Mouse (Mus musculus) adrenal gland (tissue): ENCODE data around the gene Chaf1a.

Source experiments
- intact Hi-C: fragments of 180-260 bp; cut with DNase I; formaldehyde crosslinking; loops from one replicate; pipeline ENCODE4 v1.15.1; 2025
- long read RNA-seq, 2 experiments: library from polyadenylated mRNA; unstranded; transcript quantifications; one replicate each; pipeline ENCODE4 v2.0.0; 2020; ENCODE audit warnings: borderline replicate concordance in 1 of 2; ENCODE audit not compliant: insufficient replicate concordance in 1 of 2

Gene Chaf1a
- long read RNA-seq, experiment 1, partial matches to known transcripts: 0 of 1 reads
- long read RNA-seq, experiment 1, other reads (novel, unspliced or antisense): 1 of 1 reads
- long read RNA-seq, experiment 2, partial matches to known transcripts: 0 of 1 reads
- long read RNA-seq, experiment 2, other reads (novel, unspliced or antisense): 1 of 1 reads

DNA sequence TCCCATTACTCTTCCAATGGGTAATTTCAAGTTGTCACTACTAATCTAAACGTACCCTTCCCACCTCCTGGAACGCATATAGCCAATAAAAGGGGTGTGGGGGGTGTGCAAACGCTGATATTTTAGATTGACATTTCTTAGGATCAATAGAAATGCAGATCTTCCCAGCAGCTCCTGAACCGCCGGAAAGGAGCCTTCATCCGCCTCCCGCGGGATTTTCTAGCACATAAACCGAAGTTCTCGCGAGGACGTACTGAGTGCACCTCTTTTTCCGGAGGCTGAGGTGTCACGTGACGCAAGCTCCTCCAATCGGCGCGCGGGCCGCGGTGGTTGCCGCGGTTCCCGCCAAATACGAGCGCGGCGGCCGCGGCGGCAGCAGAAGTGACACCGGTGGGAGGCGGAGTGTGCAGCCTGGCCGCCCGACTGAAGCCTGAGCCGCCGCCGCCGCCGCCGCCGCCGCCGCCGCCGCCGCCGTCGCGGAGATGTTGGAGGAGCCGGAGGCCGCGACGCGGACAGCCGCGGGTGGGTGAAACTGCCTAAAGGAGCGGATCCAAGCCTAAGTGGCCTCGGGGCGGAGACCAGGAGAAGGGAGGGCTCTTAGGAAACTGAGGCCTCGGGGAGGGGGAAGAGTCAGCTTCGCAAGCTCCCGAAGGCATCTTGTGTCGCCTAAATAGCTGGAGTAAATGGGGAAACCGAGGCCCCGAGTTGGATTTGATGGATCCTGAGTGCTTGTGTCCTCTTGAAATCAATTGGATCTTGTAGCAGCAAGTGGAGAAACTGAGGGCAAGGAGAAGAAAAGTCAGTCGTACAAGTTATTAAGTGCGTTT, at the start of gene Chaf1a:
Gene Chaf1a, plus strand, starts transcription at position 410 of the 827 bp plus-strand sequence.
- intact Hi-C loops: no loop called here

DNA sequence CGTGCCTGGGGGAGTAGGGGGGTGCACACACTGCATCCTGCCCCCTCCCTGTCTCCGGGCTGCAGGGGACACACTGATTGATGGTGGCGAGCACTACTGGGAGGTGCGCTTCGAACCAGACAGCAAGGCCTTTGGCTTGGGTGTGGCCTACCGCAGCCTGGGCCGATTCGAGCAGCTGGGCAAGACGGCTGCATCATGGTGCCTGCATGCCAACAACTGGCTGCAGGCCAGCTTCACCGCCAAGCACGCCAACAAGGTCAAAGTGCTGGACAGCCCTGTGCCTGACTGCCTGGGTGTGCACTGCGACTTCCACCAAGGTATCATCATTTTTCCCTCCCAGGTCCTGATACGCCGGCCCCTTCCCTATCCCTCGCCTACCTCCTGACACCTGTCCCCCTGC, 44.2 kb upstream of the Chaf1a start:
- intact Hi-C loops: no loop called here

DNA sequence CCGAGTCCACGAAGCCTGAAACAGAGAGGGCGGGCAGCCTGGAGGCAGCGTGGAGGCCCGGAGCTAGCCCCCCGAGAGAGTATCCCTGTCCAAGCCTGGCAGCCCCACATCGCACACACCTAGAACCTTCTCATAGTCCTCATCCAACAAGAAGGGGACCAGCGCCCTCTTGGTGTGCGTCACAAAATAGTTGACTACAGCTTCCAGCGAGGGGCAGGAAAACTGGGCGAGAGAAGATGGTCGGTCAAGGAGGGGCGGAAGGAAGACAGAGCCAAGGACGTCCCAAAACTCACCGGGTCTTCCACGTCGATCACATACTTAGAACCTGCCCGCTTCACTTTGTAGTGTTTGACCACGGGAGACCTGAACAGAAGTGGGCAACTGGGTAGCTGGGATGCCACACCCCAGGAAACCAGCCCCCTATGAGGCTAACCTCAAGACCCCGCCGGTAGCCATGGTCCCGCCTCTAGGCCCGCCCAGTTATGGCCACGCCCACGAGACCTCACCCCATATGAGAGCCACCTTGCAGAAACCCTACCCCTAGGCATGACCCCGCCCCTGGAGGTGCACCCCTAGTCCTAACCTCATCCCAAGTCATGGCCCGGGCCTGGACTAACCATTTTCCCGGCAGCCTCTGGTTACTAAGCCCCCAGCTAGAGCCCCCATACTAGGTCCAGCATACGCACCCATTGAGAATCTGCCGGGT, 40.3 kb upstream of the Chaf1a start:
- intact Hi-C loops: no loop called here

DNA sequence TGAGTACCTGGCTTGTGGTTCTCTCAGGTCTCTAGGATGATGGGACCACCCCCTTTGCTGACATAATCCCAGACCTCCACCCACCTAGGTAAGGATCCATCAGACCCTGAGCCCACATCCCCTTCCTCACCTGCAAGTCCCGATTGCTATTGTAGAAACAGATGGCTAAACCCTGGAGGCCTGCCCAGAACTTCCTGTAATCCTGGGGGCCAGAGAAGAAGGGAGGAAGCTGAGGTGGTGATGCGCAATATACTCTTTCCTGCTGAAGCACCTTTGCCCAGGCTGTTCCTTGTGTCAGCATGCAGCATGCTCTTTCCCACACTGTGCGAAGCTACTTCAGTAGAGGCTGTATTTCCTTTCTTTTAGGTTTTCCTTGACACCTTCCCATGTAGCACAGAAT, 37.2 kb upstream of the Chaf1a start:
- intact Hi-C loops: no loop called here

DNA sequence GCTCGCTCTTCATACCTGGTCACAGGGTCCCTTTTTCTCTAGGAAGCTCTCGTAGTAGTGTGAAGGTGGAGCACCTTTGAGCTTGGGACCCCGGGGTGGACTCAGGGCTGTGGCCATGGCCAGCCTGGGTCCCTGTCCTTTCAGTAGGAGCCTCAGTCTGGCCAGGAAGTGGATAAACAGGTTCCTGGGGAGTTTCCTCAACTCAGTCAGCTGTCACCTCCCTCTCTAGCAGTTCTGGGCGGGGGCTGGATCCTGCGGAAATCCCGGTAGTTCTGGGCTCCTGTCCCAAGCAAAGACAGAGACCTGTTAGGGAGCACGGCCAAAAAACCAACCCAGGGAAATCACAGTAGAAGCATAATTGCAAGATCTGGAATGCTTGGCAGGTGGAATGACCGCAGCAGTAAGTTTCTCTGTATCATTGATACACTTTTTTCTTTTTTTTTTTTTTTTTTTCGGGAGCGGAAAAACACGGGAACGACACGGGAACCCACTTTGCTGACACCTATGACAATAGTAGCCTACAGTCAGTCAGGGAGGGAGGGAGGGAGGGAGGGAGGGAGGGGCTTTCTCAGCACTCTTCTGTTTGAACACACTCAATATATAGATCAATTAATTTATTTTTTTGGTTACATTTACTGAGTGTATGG, 34.7 kb upstream of the Chaf1a start, which contains the start of the genes Stap2 and Mpnd:
Gene Stap2, minus strand, starts transcription at position 170 of the 647 bp plus-strand sequence.
Gene Mpnd, plus strand, starts transcription at position 297 of the 647 bp plus-strand sequence.
- intact Hi-C loops: no loop called here

DNA sequence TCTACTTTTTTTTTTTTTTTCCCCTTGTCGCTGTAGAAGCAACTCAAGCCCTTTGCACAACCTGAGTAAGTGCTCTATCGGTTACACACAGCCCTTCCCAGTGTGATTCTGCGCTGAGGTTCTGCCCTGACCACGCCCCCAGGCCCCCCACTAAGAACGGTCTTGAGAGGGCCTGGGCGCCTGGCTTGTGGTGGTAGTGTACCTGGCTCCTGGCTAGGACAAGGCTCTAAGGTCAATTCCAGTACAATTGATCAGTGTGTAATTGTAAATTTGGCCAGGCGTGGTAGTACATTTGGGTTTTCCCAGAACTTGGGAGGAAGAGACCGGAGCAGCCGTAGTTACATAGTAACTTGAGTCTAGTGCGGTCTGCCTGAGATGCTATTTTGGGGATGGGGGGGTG, 33.3 kb upstream of the Chaf1a start:
- intact Hi-C loops: no loop called here

DNA sequence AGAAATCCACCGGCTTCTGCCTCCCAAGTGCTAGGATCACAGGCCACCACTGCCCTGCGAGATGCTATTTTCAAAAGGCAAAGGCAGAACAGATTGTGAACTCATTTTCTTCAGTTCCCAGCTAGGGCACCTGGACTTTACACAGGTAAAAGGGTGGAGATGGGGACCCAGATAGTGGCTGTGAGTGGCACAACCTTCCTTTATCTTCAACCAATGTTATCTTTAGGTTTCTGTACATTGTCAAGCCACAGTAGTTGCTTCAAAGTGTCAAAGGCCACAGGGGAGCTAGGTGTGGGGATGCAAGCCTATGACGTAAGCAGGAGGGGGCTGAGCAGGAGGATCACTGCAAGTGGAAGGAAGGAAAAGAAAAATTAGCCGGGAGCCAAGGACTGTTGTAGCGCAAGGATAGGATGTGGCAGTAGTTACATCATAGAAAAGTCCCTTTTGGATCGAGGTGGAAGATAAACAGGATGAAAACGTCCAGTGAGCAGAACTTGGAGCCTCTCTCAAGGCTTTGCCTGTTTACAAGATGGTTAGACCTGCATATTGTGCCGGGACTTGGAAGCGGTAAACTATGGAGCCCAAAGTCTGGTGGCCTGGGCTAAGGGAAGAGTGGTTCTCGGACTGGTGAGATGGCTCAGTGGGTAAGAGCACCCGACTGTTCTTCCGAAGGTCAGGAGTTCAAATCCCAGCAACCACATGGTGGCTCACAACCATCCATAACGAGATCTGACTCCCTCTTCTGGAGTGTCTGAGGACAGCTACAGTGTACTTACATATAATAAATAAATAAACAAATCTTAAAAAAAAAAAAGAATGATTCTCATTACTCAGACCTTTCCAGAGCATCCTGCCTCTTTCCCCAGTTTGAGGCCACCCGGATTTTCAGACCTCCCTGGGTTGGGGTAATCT, 32.5 kb upstream of the Chaf1a start:
- intact Hi-C loops: loop anchor here (2.0 kb wide), 1 partner anchor 31 kb away; no protein-coding TSS in a partner anchor

DNA sequence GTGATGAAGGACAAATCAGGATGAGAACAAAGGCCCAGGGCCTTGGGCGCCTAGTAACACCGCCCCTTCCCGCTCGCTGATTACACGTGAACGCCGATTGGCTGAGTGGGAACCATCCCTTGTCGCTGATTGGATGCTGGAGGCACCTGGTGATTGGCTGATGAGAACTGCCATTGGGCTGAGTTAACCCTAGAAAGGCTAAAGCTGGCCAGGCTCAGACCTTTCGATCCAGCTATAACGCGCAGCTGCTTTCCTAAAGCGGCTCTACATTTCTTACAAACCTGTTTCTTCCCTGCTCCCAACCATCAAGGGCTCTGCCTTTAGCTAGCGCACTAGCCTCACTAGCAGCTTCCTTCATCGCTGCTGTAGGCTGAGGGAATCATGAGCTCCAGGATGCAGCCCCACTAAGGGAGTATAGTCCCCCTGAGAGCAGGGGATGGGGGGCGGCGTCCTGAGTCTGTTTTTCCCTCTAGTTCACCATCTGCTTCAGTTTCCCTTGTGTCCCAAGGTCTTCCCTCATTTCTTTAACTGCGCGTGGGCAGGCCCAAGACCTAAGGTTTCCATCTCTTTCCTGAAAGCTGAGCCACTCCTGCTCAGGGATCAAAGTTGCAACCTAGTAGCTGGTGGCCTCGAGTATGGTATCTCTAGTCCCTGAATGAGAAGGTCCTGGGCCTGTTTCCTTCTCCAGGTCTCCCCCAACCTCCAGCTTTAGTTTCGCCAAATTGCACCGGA, 31.7 kb upstream of the Chaf1a start:
- intact Hi-C loops: loop anchor here (2.0 kb wide), 1 partner anchor 32 kb away; no protein-coding TSS in a partner anchor

DNA sequence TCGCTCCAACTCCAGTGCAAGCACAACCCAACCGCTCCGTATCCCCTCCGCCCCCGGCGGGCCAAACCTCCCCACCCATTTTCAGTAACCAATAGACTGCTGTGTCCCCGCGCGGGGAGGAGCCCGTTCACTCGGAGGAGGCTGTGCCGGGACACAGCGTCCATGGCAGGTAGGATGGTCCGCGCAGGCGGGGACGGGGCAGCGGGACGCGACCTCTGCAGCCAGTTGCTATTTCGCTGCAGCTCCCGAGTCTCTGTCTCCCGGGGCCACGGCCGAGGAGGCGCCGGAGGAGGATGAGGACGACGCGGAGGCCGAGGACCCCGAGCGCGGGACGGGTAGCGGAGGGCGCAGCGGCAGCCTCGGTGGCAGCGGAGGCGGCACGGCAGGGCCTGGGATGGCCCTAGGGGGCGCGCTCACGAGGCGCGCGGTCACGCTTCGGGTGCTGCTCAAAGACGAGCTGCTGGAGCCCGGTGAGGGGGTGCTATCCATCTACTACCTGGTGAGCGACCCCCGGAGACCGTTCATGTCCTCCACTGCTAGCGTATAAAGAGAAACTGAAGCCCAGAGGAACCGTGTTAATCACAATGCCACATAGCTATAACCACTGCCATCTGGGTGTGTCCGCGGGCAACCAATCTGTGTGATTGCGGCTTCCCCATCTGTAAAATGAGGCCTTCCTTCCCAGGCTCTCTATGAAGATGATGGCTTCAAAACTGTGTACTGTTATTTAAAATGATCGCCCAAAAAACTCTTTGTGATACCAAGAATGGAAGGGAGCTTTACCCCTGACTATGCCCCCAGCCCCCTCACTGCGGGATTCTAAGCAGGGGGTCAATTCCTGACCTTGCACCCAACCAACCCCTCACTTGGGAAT, 30.9 kb upstream of the Chaf1a start:
- intact Hi-C loops: loop anchor here (2.0 kb wide), 1 partner anchor 33 kb away; no protein-coding TSS in a partner anchor

DNA sequence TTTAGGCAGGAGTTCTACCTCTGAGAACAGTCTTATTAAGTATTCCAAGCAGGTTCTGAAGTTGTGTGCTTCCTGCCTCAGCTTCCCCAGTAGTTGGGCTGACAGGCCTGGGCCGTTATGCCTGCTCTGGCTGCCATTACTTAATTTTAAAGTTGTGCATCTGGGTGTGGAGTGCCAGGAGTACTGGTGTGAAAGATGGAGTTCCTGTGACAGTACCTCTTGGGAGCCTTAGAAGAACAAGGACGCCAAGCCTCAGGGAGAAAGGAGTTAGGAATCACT, 30.3 kb upstream of the Chaf1a start:
- intact Hi-C loops: loop anchor here (2.0 to 5.0 kb wide), 2 partner anchors 33 to 53 kb away; partner anchors contain the start of gene Yju2

DNA sequence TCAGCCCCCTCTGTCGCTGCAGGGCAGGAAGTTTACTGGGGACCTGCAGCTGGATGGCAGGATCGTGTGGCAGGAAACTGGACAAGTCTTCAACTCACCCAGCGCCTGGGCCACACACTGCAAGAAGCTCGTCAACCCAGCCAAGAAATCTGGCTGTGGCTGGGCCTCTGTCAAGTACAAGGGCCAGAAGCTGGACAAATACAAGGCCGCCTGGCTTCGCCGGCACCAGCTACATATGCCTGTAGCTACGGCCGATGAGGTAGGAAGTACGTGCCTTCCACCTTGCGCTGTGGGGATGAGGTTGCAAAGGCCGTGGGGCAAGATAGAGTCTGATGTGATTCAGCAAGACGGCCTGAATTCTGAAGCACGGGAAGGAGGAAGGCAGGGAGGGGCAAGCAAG, 30.0 kb upstream of the Chaf1a start:
- intact Hi-C loops: loop anchor here (5.0 kb wide), 1 partner anchor 53 kb away; the partner anchor contains the start of gene Yju2

DNA sequence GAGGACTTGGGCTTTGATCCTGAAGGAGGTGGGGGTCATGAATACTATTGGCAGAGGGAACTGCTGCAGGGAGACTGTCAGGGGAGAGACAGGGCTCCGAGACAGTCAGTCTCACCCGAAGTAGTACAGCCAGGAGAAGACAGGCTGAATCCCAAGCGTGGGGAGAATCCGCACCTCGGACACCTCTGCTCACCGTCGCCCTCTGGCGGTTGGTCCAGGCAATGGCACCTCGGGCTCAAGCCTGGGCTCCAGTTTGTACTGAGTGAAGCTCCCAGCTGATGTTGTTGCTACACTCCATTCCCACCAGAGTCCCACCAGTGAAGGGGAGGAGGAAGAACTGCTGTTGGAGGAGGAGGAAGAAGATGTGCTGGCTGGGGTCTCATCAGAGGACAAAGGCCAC, 29.6 kb upstream of the Chaf1a start:
- intact Hi-C loops: loop anchor here (5.0 kb wide), 1 partner anchor 53 kb away; the partner anchor contains the start of gene Yju2

DNA sequence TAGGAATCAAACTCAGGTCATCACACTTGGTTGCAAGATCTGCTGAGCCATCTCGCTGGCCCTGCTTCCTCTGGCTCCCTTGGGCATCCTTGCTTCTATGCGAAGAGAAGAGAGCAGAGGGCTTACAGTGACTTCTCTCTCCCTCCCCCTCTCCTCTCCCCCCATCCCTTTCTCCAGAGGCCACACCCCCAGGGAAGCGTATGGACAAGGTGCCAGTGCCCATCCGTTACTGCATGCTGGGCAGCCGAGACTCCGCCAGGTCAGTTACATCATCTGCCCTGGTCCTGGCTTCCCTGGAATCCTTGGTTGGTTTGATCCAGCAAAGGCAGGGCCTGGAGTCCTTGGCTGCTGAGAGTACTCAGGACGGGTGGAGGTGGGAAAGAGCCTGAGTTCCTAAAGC, 28.8 kb upstream of the Chaf1a start:
- intact Hi-C loops: loop anchor here (5.0 kb wide), 1 partner anchor 54 kb away; the partner anchor contains the start of gene Yju2

DNA sequence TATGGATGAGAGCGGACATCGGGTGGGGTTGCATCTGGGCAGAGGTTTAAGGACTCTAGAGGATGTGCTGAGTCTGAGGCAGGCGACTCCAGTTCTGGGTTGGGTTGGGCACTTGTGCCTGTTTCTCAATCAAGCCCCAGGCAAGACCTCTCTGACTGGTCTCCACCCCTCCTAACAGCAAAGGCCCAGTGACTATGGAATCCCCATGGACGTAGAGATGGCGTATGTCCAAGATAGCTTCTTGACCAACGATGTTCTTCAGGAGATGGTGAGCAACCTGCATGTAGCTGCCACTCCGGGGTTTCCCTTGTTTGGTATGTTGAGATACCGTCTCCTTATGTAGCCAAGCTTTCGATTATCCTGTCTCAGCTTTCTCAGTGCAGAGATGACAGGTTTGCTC, 24.9 kb upstream of the Chaf1a start:
- intact Hi-C loops: no loop called here

DNA sequence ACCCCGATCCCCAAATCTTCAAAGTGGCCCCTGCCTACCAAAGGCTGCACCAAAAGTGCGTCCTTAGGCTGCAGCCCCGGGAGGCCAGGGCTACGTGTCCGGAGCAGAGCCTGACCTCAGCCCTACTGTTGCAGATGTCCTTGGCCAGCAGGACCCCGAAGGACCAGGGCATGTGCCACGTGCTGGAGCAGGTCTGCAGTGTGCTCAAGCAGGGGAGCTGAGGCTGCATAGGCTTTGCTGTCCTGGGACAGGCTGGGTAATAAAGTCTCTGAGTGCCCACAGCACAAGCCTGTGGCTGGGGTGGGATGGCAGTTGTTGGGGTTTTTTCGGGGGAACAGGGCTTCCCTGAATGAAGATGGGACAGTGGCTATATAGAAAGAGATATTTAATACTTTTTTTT, 23.9 kb upstream of the Chaf1a start:
- intact Hi-C loops: no loop called here

DNA sequence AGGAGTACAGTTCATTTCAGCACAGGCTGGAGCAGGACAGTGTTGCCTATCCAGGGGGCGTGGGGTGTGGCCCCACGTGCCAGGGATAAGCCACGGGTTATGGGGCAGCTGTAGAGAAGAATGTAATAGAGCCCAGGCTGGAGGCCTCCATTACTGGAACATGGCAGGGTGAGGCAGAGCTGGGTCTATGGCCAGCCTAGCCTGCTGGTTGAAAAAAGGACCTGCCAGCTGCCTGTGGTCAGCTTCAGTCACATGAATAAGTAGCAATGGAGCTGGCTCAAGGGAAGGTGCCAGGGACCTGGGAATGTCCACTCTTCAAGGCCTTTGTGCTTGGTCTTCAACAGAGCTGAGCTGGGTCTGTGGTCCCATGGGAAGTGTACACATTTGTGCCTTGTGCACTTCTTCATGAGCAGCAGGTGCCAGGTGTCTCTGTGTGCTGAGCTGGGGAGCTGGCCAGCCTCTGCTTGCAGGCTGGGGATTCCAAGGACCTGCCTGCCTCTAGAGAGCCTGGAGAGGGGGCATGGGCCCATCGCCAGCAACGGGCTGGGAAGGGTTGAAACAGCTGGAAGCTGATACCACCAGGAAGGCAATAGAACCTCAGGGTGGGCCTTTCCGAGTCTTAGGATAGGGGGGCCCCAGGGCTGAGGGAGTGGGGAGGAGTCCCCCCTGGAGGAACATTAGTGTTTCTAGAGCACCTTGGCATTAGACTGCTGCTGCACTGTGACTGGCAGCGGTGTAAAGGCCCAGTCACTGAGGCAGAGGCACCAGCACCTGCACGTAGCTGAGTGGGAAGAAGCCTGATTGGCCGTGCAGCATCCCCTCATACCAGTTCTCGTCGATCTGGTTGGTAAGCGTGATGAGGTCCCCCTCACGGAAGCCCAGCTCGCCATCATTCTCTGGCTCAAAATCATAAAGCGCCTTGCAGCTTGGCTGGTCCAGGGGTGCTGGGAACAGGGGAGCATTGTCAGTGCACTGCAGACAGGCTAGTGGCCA, 23.1 kb upstream of the Chaf1a start:
- intact Hi-C loops: no loop called here

DNA sequence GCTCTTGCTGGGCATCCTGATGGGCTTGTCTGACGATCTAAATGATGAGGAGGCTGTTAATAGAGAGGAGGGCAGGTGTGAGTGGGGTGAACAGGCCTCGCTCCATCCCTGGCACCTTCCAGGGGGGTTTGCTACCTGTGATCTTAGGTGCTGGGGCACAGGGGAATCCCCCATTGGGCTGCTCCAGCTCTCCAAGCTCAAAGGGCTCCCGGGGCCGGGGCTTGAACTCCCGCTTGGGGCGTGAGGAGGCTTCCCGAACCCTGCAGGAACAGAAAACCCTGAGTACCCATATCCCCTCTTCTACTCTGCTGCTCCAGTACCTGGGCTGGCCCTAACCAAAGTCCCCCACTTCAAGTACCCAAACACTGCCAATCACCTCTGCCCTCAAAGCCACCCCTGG, 22.4 kb upstream of the Chaf1a start:
- intact Hi-C loops: no loop called here
